Mouse (Mus musculus): ENCODE measurements around the gene Rpl35.

Rpl35 gene

GRCm38 (mm10) chr2:38997386-38998374 is 7.7 kb downstream of the Rpl35 start, which contains the start of gene Wdr38:
Gene Wdr38 (plus strand): TSS chr2:38997476.
- peak; percentile 88 for DNase-seq (ENCODE audit: low spot score)

DNA sequence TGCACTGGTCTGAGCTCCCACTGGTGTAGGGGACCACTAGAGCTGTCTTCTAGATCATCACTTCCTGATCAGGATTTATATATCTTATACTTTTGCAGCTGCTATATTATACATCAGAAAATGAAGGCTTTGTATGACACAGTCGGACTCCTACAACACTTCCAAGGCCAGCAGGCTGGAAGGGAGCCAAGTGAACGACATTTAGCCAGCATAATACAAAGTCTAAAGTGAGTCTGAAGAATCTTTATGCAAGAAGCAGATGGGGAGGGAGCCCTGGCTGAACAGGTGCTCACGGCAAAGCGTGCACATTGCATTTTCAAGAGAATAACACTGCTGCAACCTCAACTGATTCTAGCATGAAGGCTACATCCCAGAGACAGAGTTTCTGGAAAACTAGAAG is 13.0 kb downstream of the Rpl35 start:
- DNase-seq (ENCODE audit: low spot score), result no peak

DNA sequence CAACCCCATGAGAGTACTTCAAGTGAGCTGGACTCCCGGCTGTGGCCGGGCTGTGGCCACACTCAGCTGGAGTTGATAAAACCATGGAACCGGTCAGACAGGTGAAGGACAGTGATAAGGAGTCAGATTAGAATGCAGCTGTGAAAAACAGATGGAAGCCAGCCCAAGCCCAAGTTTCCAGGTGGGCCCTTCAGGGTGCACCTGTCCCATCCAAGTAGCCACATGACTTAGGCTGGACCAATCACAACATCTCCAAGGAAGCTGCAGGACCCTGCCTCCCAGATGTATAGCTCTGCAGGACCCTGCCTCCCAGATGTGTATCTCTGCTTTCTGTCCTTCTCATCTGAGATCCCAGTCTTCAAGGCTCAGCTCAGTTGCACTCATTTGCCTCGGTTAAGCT is 13.4 kb downstream of the Rpl35 start:
- DNase-seq (ENCODE audit: low spot score), result no peak

- no peak for DNase-seq (ENCODE audit: low spot score)
Measured at GRCm38 (mm10) chr2:38988929-38989328, 16.5 kb downstream of the Rpl35 start.

- DNase-seq (ENCODE audit: low spot score), result no peak
Measured at GRCm38 (mm10) chr2:38987803-38988510, 17.5 kb downstream of the Rpl35 start.

DNA sequence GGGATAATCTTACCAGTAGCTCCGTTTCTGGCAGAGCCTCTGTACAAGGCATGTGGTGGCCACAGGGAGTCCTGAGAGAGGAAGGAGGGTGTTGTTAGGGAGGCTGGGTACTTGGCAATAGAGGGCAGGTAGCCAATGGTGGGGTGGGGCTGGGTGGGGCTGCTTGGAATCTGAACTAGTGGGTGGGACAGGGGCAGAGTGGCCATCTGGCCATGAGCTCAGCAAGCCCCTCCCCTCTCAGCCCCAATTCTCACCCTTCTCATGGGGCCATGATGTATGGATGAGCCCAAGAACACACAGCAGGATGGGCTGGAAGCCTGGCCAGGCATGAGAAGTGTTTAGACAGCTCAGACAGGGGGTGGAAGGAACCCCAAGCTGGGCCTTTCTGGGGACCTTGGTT is 18.1 kb downstream of the Rpl35 start:
- no peak for DNase-seq (ENCODE audit: low spot score)

GRCm38 (mm10) chr2:38986580-38986979 is 18.8 kb downstream of the Rpl35 start:
- no peak for DNase-seq (ENCODE audit: low spot score)

- DNase-seq (ENCODE audit: low spot score), result no peak
Measured at GRCm38 (mm10) chr2:38983456-38983855, 22.0 kb downstream of the Rpl35 start.

- no peak for DNase-seq (ENCODE audit: low spot score)
Measured at GRCm38 (mm10) chr2:38977837-38978236, 27.6 kb downstream of the Rpl35 start.

GRCm38 (mm10) chr2:38975941-38976805 is 29.3 kb downstream of the Rpl35 start:
- no peak for DNase-seq (ENCODE audit: low spot score)

DNA sequence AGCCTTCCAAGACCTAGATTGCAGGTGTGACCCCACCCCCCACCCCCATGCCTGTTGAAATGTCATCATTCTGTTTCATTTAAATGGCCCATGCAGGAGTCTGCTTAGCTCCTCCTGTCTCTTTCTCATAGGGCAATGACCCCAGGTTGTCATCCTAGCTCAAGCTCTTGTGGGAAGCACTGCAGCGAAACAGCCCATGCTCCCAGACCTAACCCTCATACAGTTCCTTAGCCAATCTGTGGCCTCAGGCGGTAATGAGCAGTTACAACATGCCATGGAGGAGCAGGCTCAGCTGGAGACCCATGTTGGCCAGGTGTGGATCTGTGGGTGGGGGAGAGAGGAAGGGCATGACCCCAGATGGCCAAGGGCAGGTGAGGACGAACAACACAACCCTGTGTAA is 30.2 kb downstream of the Rpl35 start:
- no peak for DNase-seq (ENCODE audit: low spot score)

- no peak for DNase-seq (ENCODE audit: low spot score)
Measured at GRCm38 (mm10) chr2:38974171-38974570, 31.3 kb downstream of the Rpl35 start.

DNA sequence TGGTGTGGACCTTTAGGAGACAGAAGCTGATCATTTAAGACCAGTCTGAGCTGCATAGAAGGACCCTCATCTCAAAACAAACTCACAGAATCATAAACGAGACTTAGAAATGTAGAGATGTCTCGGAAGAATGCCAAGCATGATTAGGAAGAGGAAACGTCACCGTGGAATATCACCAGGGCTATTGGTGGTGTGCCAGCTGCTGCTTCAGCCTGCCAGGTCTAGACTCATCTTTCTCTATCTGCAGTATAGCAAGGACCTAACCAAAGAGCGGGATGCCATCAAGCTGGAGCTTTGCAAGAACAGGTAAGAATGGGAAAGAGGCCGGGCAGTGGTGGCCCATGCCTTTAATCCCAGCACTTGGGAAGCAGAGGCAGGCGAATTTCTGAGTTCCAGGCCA is 31.7 kb downstream of the Rpl35 start:
- no peak for DNase-seq (ENCODE audit: low spot score)

DNA sequence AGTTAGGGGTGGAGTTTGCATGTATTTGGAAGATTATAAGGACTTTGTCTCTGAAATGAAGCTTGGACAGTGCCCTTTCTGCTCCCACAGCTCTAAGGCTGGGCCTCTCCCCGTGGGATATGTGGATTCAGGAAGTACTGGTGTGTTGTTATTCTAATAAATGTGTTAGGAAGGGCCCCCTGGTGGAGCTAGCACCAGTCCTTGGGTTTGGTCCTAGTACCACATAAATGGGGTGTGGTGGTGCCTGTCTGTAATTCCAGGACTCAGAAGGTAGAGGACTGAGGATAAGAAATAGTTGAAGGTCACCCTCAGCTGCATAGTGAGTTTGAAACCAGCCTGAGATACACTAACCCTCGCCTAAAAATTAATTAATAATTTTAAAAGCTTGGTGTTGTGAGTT is 32.2 kb downstream of the Rpl35 start:
- no peak for DNase-seq (ENCODE audit: low spot score)

- no peak for DNase-seq (ENCODE audit: low spot score)
Measured at GRCm38 (mm10) chr2:38970057-38970456, 35.4 kb downstream of the Rpl35 start.

DNA sequence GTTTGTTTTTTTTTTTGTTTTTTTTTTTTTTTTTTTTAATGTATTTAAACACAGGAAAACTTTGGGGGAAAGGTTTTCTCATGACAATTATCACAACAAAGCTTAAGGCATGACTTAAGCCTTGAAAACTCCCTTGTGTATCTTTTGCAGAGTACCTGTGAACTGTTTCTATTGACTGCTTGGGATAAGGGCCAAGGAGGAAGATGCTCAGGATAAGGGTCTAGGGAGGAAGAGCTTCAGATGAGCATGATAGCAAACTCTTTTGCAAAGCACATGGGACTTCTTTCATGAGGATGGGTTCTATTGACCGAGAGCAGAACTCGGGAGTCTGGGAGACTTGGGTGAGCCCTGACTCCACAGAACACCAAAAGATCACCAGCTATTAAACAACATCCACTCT is 35.8 kb downstream of the Rpl35 start:
- no peak for DNase-seq (ENCODE audit: low spot score)

DNA sequence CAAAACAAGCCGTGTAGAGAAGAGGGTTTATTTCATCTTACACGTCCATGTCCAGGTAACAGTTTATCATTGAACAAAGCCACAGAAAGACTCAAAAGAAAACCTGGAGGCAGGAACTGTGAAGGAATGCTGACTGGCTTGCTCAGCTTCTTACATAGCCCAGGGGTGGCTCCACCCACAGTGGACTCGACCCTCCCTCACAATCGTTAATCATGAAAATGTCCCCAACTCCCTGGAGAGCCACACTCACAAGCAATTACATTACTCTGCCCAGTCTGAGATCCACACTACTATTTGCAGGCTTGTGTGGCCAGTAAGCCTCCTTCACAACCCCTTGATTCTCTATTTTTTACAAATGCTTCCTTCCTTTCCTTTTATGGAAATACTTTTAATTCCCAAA is 41.2 kb downstream of the Rpl35 start:
- DNase-seq (ENCODE audit: low spot score), result no peak

DNA sequence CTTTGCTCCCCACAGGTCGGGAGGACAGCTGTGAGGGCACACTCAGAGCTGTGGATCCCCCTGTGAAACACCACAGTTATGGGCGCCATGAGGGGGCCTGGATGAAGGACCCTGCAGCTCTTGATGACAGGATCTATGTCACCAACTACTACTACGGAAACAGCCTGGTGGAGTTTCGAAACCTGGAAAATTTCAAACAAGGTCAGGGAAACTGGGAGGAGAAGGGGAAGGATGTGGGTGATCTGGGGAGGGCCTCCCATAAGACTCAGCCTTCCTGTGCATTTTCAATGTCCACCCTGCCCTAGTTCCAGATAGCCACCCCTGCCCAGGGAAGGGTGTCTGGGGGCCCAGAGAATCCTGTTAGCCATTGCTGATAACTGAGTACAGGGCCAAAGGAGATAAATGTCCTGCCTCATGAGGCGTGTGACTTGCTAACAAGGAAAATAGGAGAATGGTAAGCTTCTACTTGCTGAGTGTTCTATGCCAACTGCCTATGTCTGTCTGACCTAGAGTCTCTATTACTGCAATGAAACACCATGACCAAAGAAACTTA is 47.7 kb downstream of the Rpl35 start:
- no peak for DNase-seq (ENCODE audit: low spot score)

DNA sequence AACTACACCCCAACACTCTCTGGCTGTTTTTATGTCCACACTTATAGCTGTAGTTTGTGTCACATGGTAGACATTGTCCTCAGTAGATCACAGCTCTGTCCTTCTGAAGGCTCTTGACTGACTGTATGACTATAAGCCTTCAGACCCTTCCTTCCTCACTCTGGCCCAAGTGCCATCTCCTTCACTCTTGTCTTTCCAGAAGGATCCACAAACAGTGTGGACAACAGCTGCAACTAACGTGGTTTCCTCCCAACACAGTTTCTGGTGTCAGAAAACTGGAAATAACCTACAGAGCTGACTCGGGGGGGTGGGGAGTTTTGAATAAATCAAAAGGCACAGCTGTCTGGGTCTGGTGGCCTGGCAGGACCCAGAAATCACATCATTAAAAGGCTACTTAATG is 49.4 kb downstream of the Rpl35 start:
- no peak for DNase-seq (ENCODE audit: low spot score)

DNA sequence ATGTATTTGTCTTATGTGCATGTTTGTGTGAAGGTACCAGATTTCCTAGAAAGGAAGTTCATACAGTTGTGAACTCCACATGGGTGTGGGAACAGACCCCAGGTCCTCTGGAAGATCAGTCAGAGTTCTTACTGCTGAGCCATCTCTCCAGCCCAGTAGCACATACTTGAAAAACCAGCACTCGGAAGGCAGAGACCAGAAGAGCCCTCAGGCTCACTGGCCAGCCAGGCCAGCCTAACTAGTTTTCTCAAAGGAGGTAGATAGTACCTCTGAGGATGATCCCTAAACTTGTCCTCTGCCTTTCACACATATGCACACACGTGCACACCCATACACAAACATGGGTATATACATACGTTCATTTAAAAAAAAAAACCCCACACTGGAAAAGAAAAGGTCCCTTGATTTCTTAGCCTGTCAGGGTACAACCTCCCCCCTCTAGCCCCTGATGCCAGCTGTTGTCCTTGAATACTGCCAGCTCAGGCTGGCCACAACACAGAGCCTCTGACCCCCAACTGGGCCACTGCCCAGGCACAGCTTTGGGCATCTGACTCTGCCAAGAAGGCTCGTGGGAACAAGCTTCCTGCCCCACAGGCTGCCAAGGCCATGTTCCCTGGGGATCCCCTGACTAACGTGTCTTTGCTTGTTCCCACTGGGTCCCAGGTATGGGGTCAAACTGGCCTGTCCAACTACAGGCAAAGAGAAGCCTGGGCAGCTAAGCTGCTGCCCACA is 52.1 kb downstream of the Rpl35 start:
- DNase-seq (ENCODE audit: low spot score), result peak; percentile 26
